Mouse (Mus musculus) heart, postnatal 0 days (tissue): ENCODE data around the gene Fam83e.

Experiments
- CTCF ChIP-seq: IDR thresholded peaks from 2 replicates; pipeline ENCODE4 v1.5.1; 2016; ENCODE audit warnings: antibody characterized with exemption, control low read depth, low read depth
- EP300 ChIP-seq: IDR thresholded peaks from 2 replicates; pipeline ENCODE4 v1.6.1; 2016; ENCODE audit warnings: antibody characterized with exemption, low read depth

GRCm38 (mm10) chr7:45701072-45701471, 19.9 kb upstream of the Fam83e start:
- TF ChIP-seq CTCF (no peak), EP300 (no peak)
